Mouse (Mus musculus): ENCODE measurements around the gene Peg10. TPM values are rescaled to one million over a fixed set of nuclear protein-coding genes. Genes with fewer than 3 reads are reported as not detected.
"Not testable (repeated sequence)": the region's sequence is repeated elsewhere in the genome, so short reads cannot be mapped to it uniquely, and the experiment has no call there.

Gene Peg10
- polyA plus RNA-seq, 1 experiment = 4.6 TPM

DNA sequence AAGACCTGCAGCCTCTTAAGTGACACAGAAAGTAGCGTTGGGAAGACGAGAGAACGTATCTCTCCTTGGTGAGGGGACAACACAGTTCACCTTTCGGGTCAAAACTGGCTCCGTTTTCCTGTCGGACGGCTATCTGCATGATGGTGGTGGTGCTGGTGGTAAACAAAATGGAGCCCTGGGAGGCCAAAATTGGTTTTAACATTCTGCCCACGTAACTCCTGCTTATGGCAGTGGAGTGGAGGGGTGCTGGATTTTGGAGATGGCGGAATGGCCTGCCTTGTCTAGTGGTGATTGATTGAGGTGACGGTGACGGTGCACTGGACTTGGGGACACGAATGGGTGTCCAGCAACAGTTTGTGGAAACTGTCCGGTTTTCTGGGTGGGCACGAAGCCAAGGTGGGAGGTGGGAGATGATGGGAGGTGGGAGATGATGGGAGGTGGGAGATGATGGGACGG, 1.4 kb downstream of the Peg10 start:
- no peak for DNase-seq (ENCODE audit: low read depth)

- DNase-seq (ENCODE audit: low read depth) = no peak
Measured at GRCm38 (mm10) chr6:4749091-4749490, 2.0 kb downstream of the Peg10 start.

DNA sequence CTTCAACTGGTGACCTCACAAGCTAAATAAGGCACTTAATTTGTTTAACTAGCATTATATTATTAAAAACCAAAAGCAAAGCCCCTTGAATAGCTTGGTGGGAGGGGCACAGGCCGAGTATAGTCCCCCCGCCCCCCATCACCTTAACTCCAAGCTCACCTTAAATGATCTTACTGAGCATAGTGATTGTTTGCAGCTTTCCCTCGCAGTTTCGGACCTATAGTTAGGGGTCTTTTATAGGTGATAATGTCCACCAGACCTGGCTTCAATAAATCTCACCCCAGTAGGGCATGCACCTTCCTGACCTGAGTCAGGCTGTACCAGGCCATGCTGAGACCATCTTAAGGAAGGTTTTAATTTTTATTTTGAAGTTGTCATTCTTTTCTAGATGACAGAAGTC, 4.2 kb downstream of the Peg10 start:
- no peak for DNase-seq (ENCODE audit: low read depth)

DNA sequence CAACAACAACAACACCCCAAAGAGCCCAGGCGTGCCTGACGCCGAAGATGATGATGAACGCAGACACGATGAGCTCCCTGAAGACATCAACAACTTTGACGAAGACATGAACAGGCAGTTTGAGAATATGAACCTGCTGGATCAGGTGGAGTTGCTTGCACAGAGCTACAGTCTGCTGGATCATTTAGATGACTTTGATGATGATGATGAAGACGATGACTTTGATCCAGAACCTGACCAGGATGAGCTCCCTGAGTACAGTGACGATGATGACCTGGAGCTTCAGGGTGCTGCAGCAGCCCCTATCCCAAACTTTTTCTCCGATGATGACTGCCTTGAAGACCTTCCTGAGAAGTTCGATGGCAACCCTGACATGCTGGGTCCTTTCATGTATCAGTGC, 7.2 kb downstream of the Peg10 start:
- no peak for DNase-seq (ENCODE audit: low read depth)

- DNase-seq (ENCODE audit: low read depth) = no peak
Measured at GRCm38 (mm10) chr6:4754886-4755285, 7.8 kb downstream of the Peg10 start.

DNA sequence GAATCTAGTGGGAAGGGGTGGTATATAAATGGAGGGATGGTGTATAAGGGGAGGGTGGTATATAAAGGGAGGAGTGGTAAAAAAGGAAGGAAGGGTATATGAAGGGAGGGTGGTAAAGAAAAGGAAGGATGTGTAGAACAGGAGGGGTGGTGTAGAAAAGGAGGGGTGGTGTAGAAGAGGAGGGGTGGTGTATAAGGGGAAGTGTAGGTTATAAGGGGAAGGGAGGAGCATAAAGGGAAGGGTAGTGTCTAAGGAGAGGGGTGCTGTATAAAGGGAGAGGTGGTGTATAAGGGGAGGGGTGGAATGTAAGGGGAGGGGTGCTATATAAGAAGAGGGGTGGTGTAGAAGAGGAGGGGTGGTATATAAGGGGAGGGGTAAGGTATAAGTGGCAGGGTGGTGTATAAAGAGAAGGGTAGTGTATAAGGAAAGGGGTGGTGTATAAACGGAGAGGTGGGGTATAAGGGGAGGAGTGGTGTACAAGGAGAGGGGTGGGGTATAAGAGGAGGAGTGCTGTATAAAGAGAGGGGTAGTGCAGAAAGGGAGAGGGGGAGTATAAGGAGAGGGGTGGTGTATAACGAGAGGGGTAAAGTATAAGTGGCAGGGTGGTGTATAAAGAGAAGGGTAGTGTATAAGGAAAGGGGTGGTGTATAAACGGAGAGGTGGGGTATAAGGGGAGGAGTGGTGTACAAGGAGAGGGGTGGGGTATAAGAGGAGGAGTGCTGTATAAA, 14.5 kb downstream of the Peg10 start:
- DNase-seq (ENCODE audit: low read depth) = not testable (repeated sequence)

DNA sequence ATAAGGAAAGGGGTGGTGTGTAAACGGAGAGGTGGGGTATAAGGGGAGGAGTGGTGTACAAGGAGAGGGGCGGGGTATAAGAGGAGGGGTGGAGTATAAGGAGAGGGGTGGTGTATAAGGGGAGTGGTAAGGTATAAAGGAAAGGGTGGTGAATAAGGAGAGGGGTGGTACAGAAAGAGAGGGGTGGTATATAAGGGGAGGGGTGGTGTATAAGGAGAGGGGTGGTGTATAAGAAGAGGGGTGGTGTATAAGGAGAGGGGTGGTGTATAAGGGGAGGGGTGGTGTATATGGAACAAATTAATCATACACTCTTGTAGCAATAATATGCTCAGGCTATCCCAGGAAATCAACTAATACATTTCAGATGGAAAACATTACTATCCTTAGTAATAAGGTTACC, 15.1 kb downstream of the Peg10 start:
- no peak for DNase-seq (ENCODE audit: low read depth)

DNA sequence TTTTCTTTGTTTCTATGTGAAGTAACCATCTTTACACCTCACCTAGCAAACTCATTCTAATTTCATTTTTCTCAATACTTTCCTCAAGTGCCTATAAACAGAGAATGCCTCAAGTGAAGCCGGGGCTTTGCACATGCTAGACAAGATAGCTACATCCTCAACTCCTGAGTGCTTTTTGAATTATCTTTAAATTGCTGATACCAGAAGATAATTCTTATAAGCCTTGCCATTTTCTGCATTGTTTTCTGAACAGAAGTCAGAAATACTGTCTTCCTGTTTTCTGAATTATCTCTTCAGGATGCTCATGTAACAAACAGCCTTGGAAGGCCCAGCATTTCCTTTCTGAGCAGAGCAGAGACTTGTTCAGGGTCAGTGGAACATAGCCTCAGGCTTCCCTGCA, 49.2 kb downstream of the Peg10 start:
- DNase-seq (ENCODE audit: low read depth) = no peak

DNA sequence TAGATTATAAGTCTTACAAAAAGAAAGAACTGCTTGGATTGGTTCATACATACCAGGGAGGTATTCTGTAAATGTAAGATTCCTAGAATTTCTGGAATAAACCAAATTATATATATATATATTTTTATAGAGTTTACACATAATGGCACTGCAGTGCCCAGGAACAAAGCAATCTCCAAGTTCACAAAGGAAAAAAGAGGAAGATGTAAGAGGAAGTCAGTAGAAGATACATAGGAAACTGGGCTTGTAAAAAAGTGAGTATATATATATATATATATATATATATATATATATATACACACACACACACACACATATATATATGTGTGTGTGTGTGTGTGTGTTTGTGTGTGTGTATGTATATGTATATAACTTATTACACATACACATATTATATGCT, 50.2 kb downstream of the Peg10 start:
- DNase-seq (ENCODE audit: low read depth) = not testable (repeated sequence)

DNA sequence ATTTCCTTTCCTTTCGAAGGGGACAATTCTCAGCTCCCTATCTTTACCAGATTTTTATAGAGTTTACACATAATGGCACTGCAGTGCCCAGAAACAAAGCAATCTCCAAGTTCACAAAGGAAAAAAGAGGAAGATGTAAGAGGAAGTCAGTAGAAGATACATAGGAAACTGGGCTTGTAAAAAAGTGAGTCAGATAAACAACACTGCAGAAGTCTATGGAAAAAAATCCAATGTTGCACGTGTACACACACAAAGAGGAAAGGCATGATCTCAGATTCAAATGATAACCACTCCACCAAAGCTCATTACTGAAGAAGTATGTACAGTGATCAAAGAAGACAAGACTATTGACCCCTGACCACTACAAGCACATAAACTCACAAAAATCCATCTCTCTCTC, 51.3 kb downstream of the Peg10 start:
- no peak for DNase-seq (ENCODE audit: low read depth)

GRCm38 (mm10) chr6:4799359-4799758, 52.3 kb downstream of the Peg10 start:
- no peak for DNase-seq (ENCODE audit: low read depth)

- no peak for DNase-seq (ENCODE audit: low read depth)
Measured at GRCm38 (mm10) chr6:4806981-4807380, 59.9 kb downstream of the Peg10 start.

Other genes with a start within 250 kb of the Peg10 start
- 211 and 280 TPM in 2 replicates for gene Col1a2, start 242.5 kb upstream of the Peg10 start, polyA plus RNA-seq (2012; rRNA removed)
- 15.0 and 18.9 TPM in 2 replicates for gene Casd1, start 146.5 kb upstream of the Peg10 start, polyA plus RNA-seq (2012; rRNA removed)
- gene Sgce, start 99 bp upstream of the Peg10 start, polyA plus RNA-seq (2012; rRNA removed) = 25.7 and 30.3 TPM in 2 replicates
- 4.3 and 5.5 TPM in 2 replicates for gene Ppp1r9a, start 155.6 kb downstream of the Peg10 start, polyA plus RNA-seq (2012; rRNA removed)

Measured in gonadal fat pad, adult 2 months (tissue).